Mouse (Mus musculus) erythroblast, adult 5-6 weeks (primary cell): Measurements from ENCODE around the gene Kera. TPM values are rescaled to one million over a fixed set of nuclear protein-coding genes. Genes with fewer than 3 reads are reported as not detected.

Source experiments
- ATAC-seq: replicated peaks from 2 replicates; pipeline ENCODE4 v1.8.0; 2016; ENCODE audit warnings: moderate number of reproducible peaks, mild to moderate bottlenecking, moderate TSS enrichment, inconsistent platforms; ENCODE audit not compliant: poor library complexity, low FRiP score, severe bottlenecking
- total RNA-seq, 2 experiments: library from RNA; stranded (forward) in 1 of 2; stranded (reverse) in 1 of 2; fragments of 150-400 nt in 1 of 2; fragments of 200-764, 138-1000 nt in 1 of 2; gene quantifications; 2 replicates each; pipeline versions ENCODE4 v1.2.3 to v1.2.4; 2015 to 2017; ENCODE audit warnings: low replicate concordance in 2 of 2

Gene Kera
- total RNA-seq, 2 experiments from 2014 or later: not detected

DNA sequence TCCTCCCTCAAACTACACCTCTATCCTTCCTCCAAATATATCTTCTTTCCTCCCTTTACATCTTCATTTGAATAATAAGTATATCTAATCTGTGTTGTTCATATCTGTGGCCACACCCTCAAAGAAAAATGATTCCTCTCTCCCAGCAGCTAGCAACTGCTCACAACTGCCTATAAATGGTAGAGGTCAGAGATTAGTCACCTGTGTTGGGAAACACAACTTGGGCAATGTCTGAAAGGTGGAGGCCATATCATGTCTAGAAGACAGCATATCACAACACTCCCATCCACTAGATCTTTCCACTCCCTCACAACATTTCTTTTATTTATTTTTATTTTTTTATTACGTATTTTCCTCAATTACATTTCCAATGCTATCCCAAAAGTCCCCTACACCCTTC, 52.8 kb downstream of the Kera start:
- no peak for ATAC-seq

Other genes with a start within 250 kb of the Kera start
- gene Dcn, start 127.3 kb upstream of the Kera start, total RNA-seq (2015; ENCODE audit: low replicate concordance): 2.1 TPM in 1 of 2 replicates, not detected in the other
- gene Dcn, start 127.3 kb upstream of the Kera start, total RNA-seq (2017; ENCODE audit: low replicate concordance): under 0.01 TPM in 1 of 2 replicates, not detected in the other
- not detected in 2 replicates for gene Lum, start 41.8 kb upstream of the Kera start, total RNA-seq (2015; ENCODE audit: low replicate concordance)
- gene Lum, start 41.8 kb upstream of the Kera start, total RNA-seq (2017; ENCODE audit: low replicate concordance): not detected in 2 replicates
- not detected in 2 replicates for gene Epyc, start 37.2 kb downstream of the Kera start, total RNA-seq (2015; ENCODE audit: low replicate concordance)
- gene Epyc, start 37.2 kb downstream of the Kera start, total RNA-seq (2017; ENCODE audit: low replicate concordance): not detected in 2 replicates
- not detected in 2 replicates for gene Ccer1, start 86.2 kb downstream of the Kera start, total RNA-seq (2015; ENCODE audit: low replicate concordance)
- 0.70 TPM in 1 of 2 replicates, not detected in the other for gene Ccer1, start 86.2 kb downstream of the Kera start, total RNA-seq (2017; ENCODE audit: low replicate concordance)
- not detected in 2 replicates for gene C030005K15Rik, start 119.9 kb downstream of the Kera start, total RNA-seq (2015; ENCODE audit: low replicate concordance)
- gene C030005K15Rik, start 119.9 kb downstream of the Kera start, total RNA-seq (2017; ENCODE audit: low replicate concordance): not detected in 2 replicates